Mouse (Mus musculus) testis, adult 2 months (tissue): Measurements from ENCODE around the gene Slc25a47.

Experiments
- CTCF ChIP-seq: fragments of 200-500 bp; IDR thresholded peaks from 2 replicates; pipeline ENCODE4 v1.5.1; 2012; ENCODE audit warnings: low read depth, mild to moderate bottlenecking, inconsistent platforms, low read length, moderate library complexity; ENCODE audit not compliant: control insufficient read depth, insufficient read depth, insufficient replicate concordance
- POLR2A ChIP-seq: fragments of 200-500 bp; IDR thresholded peaks from 2 replicates; pipeline ENCODE4 v1.6.1; 2012; ENCODE audit warnings: low read depth, mild to moderate bottlenecking, inconsistent platforms, low read length, moderate library complexity; ENCODE audit not compliant: control insufficient read depth

DNA sequence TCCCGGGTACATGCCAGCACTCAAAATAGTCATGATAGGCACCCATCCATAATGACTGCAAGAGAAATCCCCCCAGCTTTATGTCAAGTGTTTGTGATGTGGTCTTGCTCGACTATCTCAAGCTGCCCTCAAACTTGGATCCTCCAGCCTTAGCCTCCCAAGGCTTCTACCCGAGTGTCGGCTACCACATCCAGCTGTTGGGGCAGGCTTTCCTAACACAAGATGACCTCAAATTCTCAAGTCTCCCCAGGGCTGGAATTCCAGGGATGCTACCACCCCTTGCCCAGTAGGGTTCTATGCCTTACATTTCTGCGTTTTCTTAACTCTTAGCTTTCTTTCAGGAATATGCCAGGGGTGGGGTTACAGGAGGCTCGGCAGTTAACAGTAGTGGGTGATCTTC is 5.5 kb upstream of the Slc25a47 start:
- TF ChIP-seq POLR2A (no peak), CTCF (no peak)
